Mouse (Mus musculus): ENCODE measurements around the gene Raph1.
A peak's percentile ranks its signal among the peaks of the same experiment; 100 is the strongest.

GRCm38 (mm10) chr1:60460623-60461022 is 106.3 kb downstream of the Raph1 start:
- TF ChIP-seq CTCF (IDR thresholded peaks at IDR 0.05) (no peak), EP300 (IDR thresholded peaks at IDR 0.05) (peak; percentile 42; the same call in 1 of the 2 replicates)
